Mouse (Mus musculus) left cerebral cortex, postnatal 10 days (tissue): ENCODE data around the gene Pdxp. TPM values are rescaled to one million over a fixed set of nuclear protein-coding genes. Genes with fewer than 3 reads are reported as not detected.

Source experiments
- DNase-seq, 2 experiments: peaks; one replicate each; pipeline ENCODE4 v3.0.0; 2021 to 2022; ENCODE audit warnings: low spot score in 2 of 2, mixed read lengths in 1 of 2; ENCODE audit errors: extremely low spot score in 1 of 2
- intact Hi-C: fragments of 180-260 bp; cut with DNase I; formaldehyde crosslinking; loops from one replicate; pipeline ENCODE4 v1.15.1; 2025
- total RNA-seq, 2 experiments: library from RNA; stranded (reverse); gene quantifications; 2 replicates each; pipeline ENCODE4 v1.2.3; 2021

Gene Pdxp
- total RNA-seq, 2 experiments from 2014 or later, result 146 to 158 TPM

GRCm38 (mm10) chr15:78897488-78897887 is 16.2 kb upstream of the Pdxp start:
- no peak for DNase-seq

GRCm38 (mm10) chr15:78898507-78899001 is 15.2 kb upstream of the Pdxp start:
- DNase-seq, result no peak
- intact Hi-C loops, result no loop called here

More at GRCm38 (mm10) chr15:78897488-78897887, 16.2 kb upstream of the Pdxp start:
- intact Hi-C loops, result no loop called here

- DNase-seq, result no peak
- intact Hi-C loops, result no loop called here
These were observed 14.3 kb upstream of the Pdxp start, which contains the start of gene Gm49510 for GRCm38 (mm10) chr15:78899409-78899739. TSS of gene Gm49510 (plus strand) at chr15:78899667.

- intact Hi-C loops, result no loop called here
- DNase-seq, result peak in 1 of 2 experiments; percentile 86
These were observed 13.8 kb upstream of the Pdxp start, which contains the start of gene Sh3bp1 for GRCm38 (mm10) chr15:78899740-78900584. TSS of gene Sh3bp1 (plus strand) at chr15:78899768.

- intact Hi-C loops, result no loop called here
- DNase-seq, result peak in 1 of 2 experiments; percentile 42
These were observed 12.9 kb upstream of the Pdxp start for GRCm38 (mm10) chr15:78900585-78901421.

GRCm38 (mm10) chr15:78901422-78901789 is 12.3 kb upstream of the Pdxp start:
- no peak for DNase-seq
- intact Hi-C loops, result no loop called here

- intact Hi-C loops, result no loop called here
These were observed 10.5 kb upstream of the Pdxp start for GRCm38 (mm10) chr15:78903243-78903642.

GRCm38 (mm10) chr15:78908399-78908798 is 5.3 kb upstream of the Pdxp start:
- no peak for DNase-seq
- intact Hi-C loops, result no loop called here

More at GRCm38 (mm10) chr15:78903243-78903642, 10.5 kb upstream of the Pdxp start:
- peak; percentile 66 to 80 for DNase-seq

GRCm38 (mm10) chr15:78908982-78909381 is 4.7 kb upstream of the Pdxp start:
- no peak for DNase-seq
- intact Hi-C loops, result no loop called here

- intact Hi-C loops, result no loop called here
- peak in 1 of 2 experiments; percentile 69 for DNase-seq
These were observed 1.7 kb upstream of the Pdxp start for GRCm38 (mm10) chr15:78912040-78912439.

GRCm38 (mm10) chr15:78914091-78914822 is 538 bp downstream of the Pdxp start:
- DNase-seq, result peak; percentile 51 to 81
- intact Hi-C loops, result no loop called here

GRCm38 (mm10) chr15:78914823-78915659 is 1.3 kb downstream of the Pdxp start:
- intact Hi-C loops, result no loop called here
- DNase-seq, result no peak

GRCm38 (mm10) chr15:78915660-78916017 is 1.9 kb downstream of the Pdxp start:
- intact Hi-C loops, result no loop called here
- peak; percentile 75 to 80 for DNase-seq

GRCm38 (mm10) chr15:78916052-78916826 is 2.5 kb downstream of the Pdxp start:
- intact Hi-C loops, result no loop called here
- peak in 1 of 2 experiments; percentile 74 for DNase-seq

- intact Hi-C loops, result no loop called here
These were observed 4.4 kb downstream of the Pdxp start for GRCm38 (mm10) chr15:78918126-78918525.

GRCm38 (mm10) chr15:78919914-78920313 is 6.2 kb downstream of the Pdxp start:
- intact Hi-C loops, result no loop called here
- no peak for DNase-seq

More at GRCm38 (mm10) chr15:78918126-78918525, 4.4 kb downstream of the Pdxp start:
- DNase-seq, result no peak

GRCm38 (mm10) chr15:78922700-78923099 is 9.0 kb downstream of the Pdxp start:
- intact Hi-C loops, result no loop called here
- no peak for DNase-seq
